Mouse (Mus musculus) right cerebral cortex, postnatal 36 days (tissue): ENCODE data around the gene Junb.

ENCODE experiments used
- DNase-seq, 2 experiments: peaks; one replicate each; pipeline ENCODE4 v3.0.0; 2022; ENCODE audit warnings: low spot score in 2 of 2, mixed read lengths in 1 of 2

Gene Junb

GRCm38 (mm10) chr8:84987903-84988302 is 9.4 kb upstream of the Junb start:
- DNase-seq, result no peak

- no peak for DNase-seq
These were observed 8.9 kb upstream of the Junb start for GRCm38 (mm10) chr8:84987388-84987787.

GRCm38 (mm10) chr8:84986379-84986945 is 7.9 kb upstream of the Junb start:
- DNase-seq, result no peak

GRCm38 (mm10) chr8:84985684-84986378 is 7.3 kb upstream of the Junb start:
- DNase-seq, result peak; percentile 95 to 96

GRCm38 (mm10) chr8:84985049-84985683 is 6.6 kb upstream of the Junb start:
- DNase-seq, result no peak

GRCm38 (mm10) chr8:84984294-84985048 is 6.0 kb upstream of the Junb start:
- no peak for DNase-seq

GRCm38 (mm10) chr8:84982499-84983011 is 4.0 kb upstream of the Junb start:
- DNase-seq, result no peak

- DNase-seq, result no peak
These were observed 3.4 kb upstream of the Junb start for GRCm38 (mm10) chr8:84981644-84982498.

- DNase-seq, result no peak
These were observed 2.3 kb upstream of the Junb start for GRCm38 (mm10) chr8:84980622-84981358.

- peak; percentile 91 for DNase-seq
These were observed 1.3 kb upstream of the Junb start for GRCm38 (mm10) chr8:84979599-84980421.

- peak; percentile 60 to 64 for DNase-seq
These were observed 877 bp downstream of the Junb start for GRCm38 (mm10) chr8:84977435-84978247.

- no peak for DNase-seq
These were observed 1.6 kb downstream of the Junb start for GRCm38 (mm10) chr8:84976763-84977434.

- DNase-seq, result peak; percentile 92 to 94
These were observed 2.3 kb downstream of the Junb start for GRCm38 (mm10) chr8:84976031-84976762.

GRCm38 (mm10) chr8:84975434-84975833 is 3.1 kb downstream of the Junb start:
- DNase-seq, result no peak

- DNase-seq, result no peak
These were observed 3.9 kb downstream of the Junb start for GRCm38 (mm10) chr8:84974543-84975142.

- DNase-seq, result no peak
These were observed 4.5 kb downstream of the Junb start for GRCm38 (mm10) chr8:84973803-84974542.
